8 mouse cellular contexts compared by ENCODE assay signal in the genomic region with DNA sequence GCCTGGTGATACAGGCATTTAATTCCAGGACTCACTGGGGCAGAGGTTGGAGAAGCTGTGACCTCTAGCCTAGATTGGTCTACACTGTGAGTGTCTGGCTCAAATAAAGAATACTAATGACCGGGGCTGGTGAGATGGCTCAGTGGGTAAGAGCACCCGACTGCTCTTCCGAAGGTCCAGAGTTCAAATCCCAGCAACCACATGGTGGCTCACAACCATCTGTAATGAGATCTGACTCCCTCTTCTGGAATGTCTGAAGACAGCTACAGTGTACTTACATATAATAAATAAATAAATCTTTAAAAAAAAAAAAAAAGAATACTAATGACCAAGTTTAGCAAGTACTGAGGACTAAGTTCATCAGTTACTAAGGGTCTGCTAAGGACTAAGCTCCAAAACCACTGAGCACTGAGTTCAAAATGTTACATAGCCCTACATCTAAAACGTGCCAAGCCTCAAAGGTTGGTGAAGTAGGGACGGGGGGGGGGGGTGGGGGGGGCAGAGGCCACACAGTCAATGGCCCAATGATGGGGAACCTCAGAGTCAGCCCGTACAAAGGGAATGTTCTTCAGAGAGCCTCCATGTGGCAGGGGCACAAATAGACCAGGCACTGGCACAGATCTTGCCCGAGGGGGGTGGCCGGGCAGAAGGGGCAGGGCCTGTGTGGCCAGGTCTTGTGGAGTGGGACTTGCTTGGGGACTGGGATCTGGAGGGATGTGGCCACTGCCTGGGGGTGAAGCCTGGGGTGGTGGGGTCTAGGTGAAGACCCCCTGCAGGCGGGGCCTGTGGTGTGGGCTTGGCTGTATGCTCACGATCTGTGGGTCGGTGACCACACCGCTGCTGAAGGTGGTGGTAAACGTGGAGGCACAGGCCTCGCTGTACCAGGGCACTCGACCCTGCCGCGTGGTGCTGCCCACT. TPM values are rescaled to one million over a fixed set of nuclear protein-coding genes. Genes with fewer than 3 reads are reported as not detected.
A peak's percentile ranks its signal among the peaks of the same experiment; 100 is the strongest.
DNase-seq lines count a peak whose midpoint lies in the region; ATAC-seq lines count a peak whose summit lies in the region.

No protein-coding gene starts in this region.

- peaks cover under 1% of the 10 kb centered on the region for H3K9me3 ChIP-seq in erythroblast, embryonic 14.5 days (ENCODE audit: control insufficient read depth, low read length)
- H3K9me3 ChIP-seq in forebrain, embryonic 11.5 days (ENCODE audit: control insufficient read depth, low read length), result no peaks in the 10 kb centered on the region
- H3K9me3 ChIP-seq in liver, embryonic 11.5 days (ENCODE audit: control insufficient read depth, low read length), result no peaks in the 10 kb centered on the region

- H3K4me2 ChIP-seq in forebrain, embryonic 11.5 days (ENCODE audit: low read depth, low read length, severe bottlenecking), result peak overlapping the region; percentile 74
- peak overlapping the region; percentile 99 for H3K4me2 ChIP-seq in liver, embryonic 11.5 days

- H3K4me3 ChIP-seq in erythroblast, embryonic 14.5 days (replicated peaks), result peak overlapping the region; percentile 92
- no peak overlapping the region; the same call in 1 of the 2 replicates for H3K4me3 ChIP-seq in forebrain, embryonic 11.5 days (ENCODE audit: low read depth, low read length)
- peak overlapping the region; percentile 75 for H3K4me3 ChIP-seq in liver, embryonic 11.5 days (ENCODE audit: low read depth, low read length)

- H3K9ac ChIP-seq in forebrain, embryonic 11.5 days (ENCODE audit: low read length), result no peak overlapping the region
- peak overlapping the region; percentile 85 for H3K9ac ChIP-seq in liver, embryonic 11.5 days (ENCODE audit: low read depth, low read length)

- no peak overlapping the region for H3K27ac ChIP-seq in forebrain, embryonic 11.5 days (ENCODE audit: low read depth, low read length)
- H3K27ac ChIP-seq in liver, embryonic 11.5 days (ENCODE audit: low read depth, low read length), result peak overlapping the region; percentile 88

- 81% methylated on average over 17 of the region's 17 CpGs for WGBS in forebrain, embryonic 11.5 days
- WGBS in liver, embryonic 11.5 days, result 75% methylated on average over 17 of the region's 17 CpGs

- DNase-seq in 3134 (ENCODE audit: extremely low read depth, insufficient read length, low spot score), result peak; percentile 66
- peak; percentile 59 for DNase-seq in forebrain, embryonic 11.5 days (ENCODE audit: low spot score)
- no peak for DNase-seq in liver, embryonic 11.5 days (ENCODE audit: low spot score)
- no peak for DNase-seq in layer of hippocampus, adult 9-11 months
- no peak for DNase-seq in left cerebral cortex, postnatal 36 days (ENCODE audit: low spot score in 2 of 2)

- H3K4me1 ChIP-seq in erythroblast, embryonic 14.5 days (ENCODE audit: control insufficient read depth), result peaks cover 81% of the 10 kb centered on the region
- H3K4me1 ChIP-seq in forebrain, embryonic 11.5 days (replicated peaks; ENCODE audit: control insufficient read depth, insufficient read depth, low read length), result peaks cover 12% of the 10 kb centered on the region; the same call in 1 of the 2 replicates
- peaks cover 42% of the 10 kb centered on the region for H3K4me1 ChIP-seq in liver, embryonic 11.5 days (replicated peaks; ENCODE audit: control insufficient read depth, insufficient read depth, low read length)

- H3K36me3 ChIP-seq in erythroblast, embryonic 14.5 days (ENCODE audit: control insufficient read depth), result peaks cover 16% of the 10 kb centered on the region
- H3K36me3 ChIP-seq in forebrain, embryonic 11.5 days (ENCODE audit: control insufficient read depth, insufficient read depth, low read length), result no peaks in the 10 kb centered on the region
- H3K36me3 ChIP-seq in liver, embryonic 11.5 days (ENCODE audit: control insufficient read depth, insufficient read depth, low read length), result no peaks in the 10 kb centered on the region

- intact Hi-C loops in left cerebral cortex, postnatal 36 days (cut with DNase I), result no loop called here

- no peaks in the 10 kb centered on the region for H3K27me3 ChIP-seq in erythroblast, embryonic 14.5 days (ENCODE audit: control insufficient read depth)
- no peaks in the 10 kb centered on the region; the same call in 1 of the 2 replicates for H3K27me3 ChIP-seq in forebrain, embryonic 11.5 days (ENCODE audit: control insufficient read depth, insufficient read depth, low read length)
- no peaks in the 10 kb centered on the region for H3K27me3 ChIP-seq in liver, embryonic 11.5 days (replicated peaks; ENCODE audit: control insufficient read depth, insufficient read depth, low read length)

- ATAC-seq in erythroblast, adult 5-6 weeks (replicated peaks; ENCODE audit: low FRiP score, poor library complexity, severe bottlenecking), result no peak
- no peak for ATAC-seq in forebrain, embryonic 11.5 days (replicated peaks; ENCODE audit: low FRiP score)
- no peak for ATAC-seq in liver, embryonic 11.5 days (replicated peaks; ENCODE audit: low FRiP score)
- ATAC-seq in erythroid progenitor cell, adult 5-6 weeks (replicated peaks; ENCODE audit: low FRiP score, poor library complexity, severe bottlenecking), result no peak

RNA-seq across cellular contexts. Expression of a gene that starts 4.0 kb away (rescaled TPM):
- 10.6 and 12.9 TPM in 2 replicates for polyA plus RNA-seq in erythroblast, embryonic 14.5 days (2012)
- total RNA-seq in erythroblast, adult 5-6 weeks (2015; ENCODE audit: low replicate concordance), result 6.1 and 12.7 TPM in 2 replicates
- total RNA-seq in erythroblast, adult 5-6 weeks (2017; ENCODE audit: low replicate concordance), result 3.5 and 3.7 TPM in 2 replicates
- polyA plus RNA-seq in forebrain, embryonic 11.5 days (2014; fragmentation: Nextera tagmentation; extraction: Ambion mirVana), result 39.7 and 45.2 TPM in 2 replicates
- polyA plus RNA-seq in liver, embryonic 11.5 days (2014; fragmentation: Nextera tagmentation; extraction: Ambion mirVana), result 46.2 and 47.8 TPM in 2 replicates
- 10 to 100 TPM; 26.6 to 30.1 TPM for total RNA-seq in left cerebral cortex, postnatal 36 days (2021)
- 7.2 and 13.4 TPM in 2 replicates for total RNA-seq in erythroid progenitor cell, adult 5-6 weeks (2015; ENCODE audit: low replicate concordance)
- total RNA-seq in erythroid progenitor cell, adult 5-6 weeks (2017; ENCODE audit: low replicate concordance), result 6.1 and 10.8 TPM in 2 replicates

RNA-seq across cellular contexts. Expression of a gene that starts 4.9 kb away (rescaled TPM):
- 0.55 and 0.65 TPM in 2 replicates for polyA plus RNA-seq in erythroblast, embryonic 14.5 days (2012)
- 1.0 TPM in 1 of 2 replicates, not detected in the other for total RNA-seq in erythroblast, adult 5-6 weeks (2015; ENCODE audit: low replicate concordance)
- not detected in 2 replicates for total RNA-seq in erythroblast, adult 5-6 weeks (2017; ENCODE audit: low replicate concordance)
- polyA plus RNA-seq in forebrain, embryonic 11.5 days (2014; fragmentation: Nextera tagmentation; extraction: Ambion mirVana), result 3.8 and 4.5 TPM in 2 replicates
- 12.6 and 12.8 TPM in 2 replicates for polyA plus RNA-seq in liver, embryonic 11.5 days (2014; fragmentation: Nextera tagmentation; extraction: Ambion mirVana)
- total RNA-seq in left cerebral cortex, postnatal 36 days (2021), result 1 to 10 TPM; 4.9 to 6.2 TPM
- not detected in 2 replicates for total RNA-seq in erythroid progenitor cell, adult 5-6 weeks (2015; ENCODE audit: low replicate concordance)
- total RNA-seq in erythroid progenitor cell, adult 5-6 weeks (2017; ENCODE audit: low replicate concordance), result 1.0 TPM in 1 of 2 replicates, not detected in the other

RNA-seq across cellular contexts. Expression of a gene that starts 5.4 kb away (rescaled TPM):
- 18.8 and 21.4 TPM in 2 replicates for polyA plus RNA-seq in erythroblast, embryonic 14.5 days (2012)
- 1.7 and 6.0 TPM in 2 replicates for total RNA-seq in erythroblast, adult 5-6 weeks (2015; ENCODE audit: low replicate concordance)
- 2.0 and 4.5 TPM in 2 replicates for total RNA-seq in erythroblast, adult 5-6 weeks (2017; ENCODE audit: low replicate concordance)
- 7.0 and 8.0 TPM in 2 replicates for polyA plus RNA-seq in forebrain, embryonic 11.5 days (2014; fragmentation: Nextera tagmentation; extraction: Ambion mirVana)
- polyA plus RNA-seq in liver, embryonic 11.5 days (2014; fragmentation: Nextera tagmentation; extraction: Ambion mirVana), result 74.3 and 76.1 TPM in 2 replicates
- 10 to 100 TPM; 10.6 to 11.5 TPM for total RNA-seq in left cerebral cortex, postnatal 36 days (2021)
- 17.2 and 22.3 TPM in 2 replicates for total RNA-seq in erythroid progenitor cell, adult 5-6 weeks (2015; ENCODE audit: low replicate concordance)
- total RNA-seq in erythroid progenitor cell, adult 5-6 weeks (2017; ENCODE audit: low replicate concordance), result 16.8 and 18.2 TPM in 2 replicates

RNA-seq across cellular contexts. Expression of a gene that starts 23.8 kb away (rescaled TPM):
- polyA plus RNA-seq in erythroblast, embryonic 14.5 days (2012), result 2.2 and 2.6 TPM in 2 replicates
- total RNA-seq in erythroblast, adult 5-6 weeks (2015; ENCODE audit: low replicate concordance), result 0.21 and 0.77 TPM in 2 replicates
- total RNA-seq in erythroblast, adult 5-6 weeks (2017; ENCODE audit: low replicate concordance), result 0.17 TPM in 1 of 2 replicates, not detected in the other
- 0.51 and 0.76 TPM in 2 replicates for polyA plus RNA-seq in forebrain, embryonic 11.5 days (2014; fragmentation: Nextera tagmentation; extraction: Ambion mirVana)
- polyA plus RNA-seq in liver, embryonic 11.5 days (2014; fragmentation: Nextera tagmentation; extraction: Ambion mirVana), result 1.6 and 2.6 TPM in 2 replicates
- 10 to 100 TPM in 1 of 2 experiments, 1 to 10 TPM in 1; 7.5 to 10.0 TPM for total RNA-seq in left cerebral cortex, postnatal 36 days (2021)
- 0.84 TPM in 1 of 2 replicates, not detected in the other for total RNA-seq in erythroid progenitor cell, adult 5-6 weeks (2015; ENCODE audit: low replicate concordance)
- total RNA-seq in erythroid progenitor cell, adult 5-6 weeks (2017; ENCODE audit: low replicate concordance), result 0.13 and 30.2 TPM in 2 replicates

RNA-seq across cellular contexts. Expression of a gene that starts 28.6 kb away (rescaled TPM):
- under 0.01 TPM in 1 of 2 replicates, not detected in the other for polyA plus RNA-seq in erythroblast, embryonic 14.5 days (2012)
- not detected in 2 replicates for total RNA-seq in erythroblast, adult 5-6 weeks (2015; ENCODE audit: low replicate concordance)
- total RNA-seq in erythroblast, adult 5-6 weeks (2017; ENCODE audit: low replicate concordance), result 0.09 and 0.14 TPM in 2 replicates
- 75.5 and 77.7 TPM in 2 replicates for polyA plus RNA-seq in forebrain, embryonic 11.5 days (2014; fragmentation: Nextera tagmentation; extraction: Ambion mirVana)
- 0.30 and 0.45 TPM in 2 replicates for polyA plus RNA-seq in liver, embryonic 11.5 days (2014; fragmentation: Nextera tagmentation; extraction: Ambion mirVana)
- 100 to 1,000 TPM; 105 to 116 TPM for total RNA-seq in left cerebral cortex, postnatal 36 days (2021)
- total RNA-seq in erythroid progenitor cell, adult 5-6 weeks (2015; ENCODE audit: low replicate concordance), result not detected in 2 replicates
- total RNA-seq in erythroid progenitor cell, adult 5-6 weeks (2017; ENCODE audit: low replicate concordance), result 0.13 TPM in 1 of 2 replicates, not detected in the other

Comparison
In these comparisons a context has a peak if more than half of its experiments do, and no peak if none do; other contexts are left out.
1. DNase-seq: peak in 3134 (single experiment) and forebrain, embryonic 11.5 days (single experiment); none in liver, embryonic 11.5 days (single experiment), layer of hippocampus, adult 9-11 months (single experiment) and left cerebral cortex, postnatal 36 days (0 of 2).